ENCODE assay signal across 12 mouse cellular contexts in genomic region chr5:120590356-120591010, GRCm38 (mm10). TPM values are rescaled to one million over a fixed set of nuclear protein-coding genes. Genes with fewer than 3 reads are reported as not detected.
DNase-seq lines count a peak whose midpoint lies in the region; ATAC-seq and TF ChIP-seq lines count a peak whose summit lies in the region.
"Had no signal": no experiment of that assay in that cellular context is flagged by ENCODE, and none has a peak within 500 bp of the region (broad histone marks: within the 10 kb centered on the region; RNA-seq: fewer than 3 reads in every experiment).

No protein-coding gene starts in this region.

- no peak overlapping the region for H3K4me2 ChIP-seq in forebrain, embryonic 16.5 days (ENCODE audit: low read length)

- peak; percentile 28 to 47 for DNase-seq in cerebellum, adult 18-20 months
- no peak for DNase-seq in cerebellum, adult 9-10 months
- no peak for DNase-seq in lung, adult 2 months
- DNase-seq in lung, postnatal 25 days (ENCODE audit: low spot score): no peak
- DNase-seq in liver, adult 2 months (ENCODE audit: extremely low read depth, low read depth, low spot score): peak; percentile 56
- DNase-seq in urinary bladder, adult 2 months (ENCODE audit: low spot score): no peak
- DNase-seq: cerebellum, adult 9-11 months; gastrocnemius, postnatal 36 days had no signal

- no peak overlapping the region for H3K27ac ChIP-seq in ES-Bruce4 (ENCODE audit: insufficient read depth, low read length)
- H3K27ac ChIP-seq in liver, adult 2 months (replicated peaks; ENCODE audit: insufficient read depth, low read depth, low read length): no peak overlapping the region
- no peak overlapping the region for H3K27ac ChIP-seq in forebrain, embryonic 16.5 days (ENCODE audit: low read length)
- H3K27ac ChIP-seq: macrophage had no signal

- no peak overlapping the region for H3K9ac ChIP-seq in ES-Bruce4 (ENCODE audit: low read depth, poor library complexity, severe bottlenecking)
- H3K9ac ChIP-seq in liver, adult 2 months (ENCODE audit: low read depth, low read length): no peak overlapping the region
- no peak overlapping the region for H3K9ac ChIP-seq in forebrain, embryonic 16.5 days (replicated peaks; ENCODE audit: low read depth, low read length)

- no peaks in the 10 kb centered on the region for H3K36me3 ChIP-seq in ES-Bruce4 (ENCODE audit: control insufficient read depth, insufficient read depth, low read length, poor library complexity, severe bottlenecking)
- no peaks in the 10 kb centered on the region for H3K36me3 ChIP-seq in liver, adult 2 months (ENCODE audit: control insufficient read depth, insufficient read depth, low read length)
- H3K36me3 ChIP-seq in forebrain, embryonic 16.5 days (ENCODE audit: control insufficient read depth, insufficient read depth): no peaks in the 10 kb centered on the region

- peak; percentile 57 for TF ChIP-seq CTCF in lung, adult 2 months (IDR thresholded peaks at IDR 0.05; ENCODE audit: insufficient read depth, low read length)
- peak; percentile 91 for TF ChIP-seq CTCF in ES-Bruce4 (IDR thresholded peaks at IDR 0.05; ENCODE audit: low read depth, low read length)
- TF ChIP-seq CTCF in liver, adult 2 months (IDR thresholded peaks at IDR 0.05; ENCODE audit: low read depth, low read length): peak; percentile 78

- peak; percentile 48; the same call in 1 of the 2 replicates for TF ChIP-seq EP300 in ES-Bruce4 (IDR thresholded peaks at IDR 0.05; ENCODE audit: insufficient read depth, low read depth, low read length)

- no peak for TF ChIP-seq POLR2A in lung, adult 2 months (IDR thresholded peaks at IDR 0.05; ENCODE audit: borderline replicate concordance, extremely low read depth, low read depth, low read length)
- no peak for TF ChIP-seq POLR2A in ES-Bruce4 (IDR thresholded peaks at IDR 0.05; ENCODE audit: insufficient read depth, low read length)
- no peak for TF ChIP-seq POLR2A in liver, adult 2 months (IDR thresholded peaks at IDR 0.05; ENCODE audit: extremely low read depth, insufficient read depth, low read length)

- H3K9me3 ChIP-seq in ES-Bruce4 (replicated peaks; ENCODE audit: control insufficient read depth, insufficient read depth, low read length, poor library complexity, severe bottlenecking): no peaks in the 10 kb centered on the region
- no peaks in the 10 kb centered on the region for H3K9me3 ChIP-seq in forebrain, embryonic 16.5 days (ENCODE audit: control insufficient read depth, low read length)

- H3K79me2 ChIP-seq in liver, adult 2 months (ENCODE audit: control insufficient read depth, insufficient read depth, low read length): no peaks in the 10 kb centered on the region; the same call in 1 of the 2 replicates

- ATAC-seq in forebrain, embryonic 16.5 days: no peak
- ATAC-seq: Patski had no signal

- H3K4me3 ChIP-seq in lung, adult 2 months (replicated peaks; ENCODE audit: extremely low read depth, low read depth, low read length): no peak overlapping the region
- H3K4me3 ChIP-seq in ES-Bruce4 (ENCODE audit: low read depth, low read length): no peak overlapping the region
- no peak overlapping the region for H3K4me3 ChIP-seq in liver, adult 2 months (ENCODE audit: insufficient read depth, low read depth, low read length)
- H3K4me3 ChIP-seq in forebrain, embryonic 16.5 days (replicated peaks; ENCODE audit: low read length): no peak overlapping the region

- H3K4me1 ChIP-seq in lung, adult 2 months (ENCODE audit: control insufficient read depth, insufficient read depth, low read length): peaks cover 15% of the 10 kb centered on the region
- H3K4me1 ChIP-seq in ES-Bruce4 (ENCODE audit: control insufficient read depth, insufficient read depth, low read length): no peaks in the 10 kb centered on the region
- H3K4me1 ChIP-seq in liver, adult 2 months (ENCODE audit: control insufficient read depth, insufficient read depth, low read length): peaks cover 14% of the 10 kb centered on the region
- H3K4me1 ChIP-seq in forebrain, embryonic 16.5 days (replicated peaks; ENCODE audit: control insufficient read depth, insufficient read depth, low read length): peaks cover 20% of the 10 kb centered on the region

- no peaks in the 10 kb centered on the region for H3K27me3 ChIP-seq in ES-Bruce4 (ENCODE audit: control insufficient read depth, insufficient read depth, low read length, poor library complexity, severe bottlenecking)
- H3K27me3 ChIP-seq in liver, adult 2 months (ENCODE audit: control insufficient read depth, insufficient read depth, low read length): no peaks in the 10 kb centered on the region
- no peaks in the 10 kb centered on the region for H3K27me3 ChIP-seq in forebrain, embryonic 16.5 days (replicated peaks; ENCODE audit: control insufficient read depth, insufficient read depth, low read length)
- H3K27me3 ChIP-seq: Patski had no signal

- 69% methylated on average over 16 of the region's 16 CpGs for WGBS in lung, adult 2 months
- 81% methylated on average over 16 of the region's 16 CpGs for WGBS in liver, adult 2 months
- WGBS in forebrain, embryonic 16.5 days: 76% methylated on average over 16 of the region's 16 CpGs

RNA-seq across cellular contexts. Expression of gene Iqcd, which starts 1.7 kb away (rescaled TPM):
- polyA plus RNA-seq in lung, adult 2 months (2012; rRNA removed): 2.0 and 2.4 TPM in 2 replicates
- polyA plus RNA-seq in ES-Bruce4 (2011; ENCODE audit: insufficient read depth, insufficient read length, low read depth, missing spikeins): 0.37 and 0.43 TPM in 2 replicates
- total RNA-seq in liver, adult 2 months (2014; rRNA removed): 0.09 TPM in 1 of 2 replicates, not detected in the other
- 0.15 and 0.22 TPM in 2 replicates for polyA plus RNA-seq in liver, adult 2 months (2012; rRNA removed)
- polyA plus RNA-seq in urinary bladder, adult 2 months (2012; rRNA removed): 1.6 and 1.8 TPM in 2 replicates
- 0.98 and 1.0 TPM in 2 replicates for polyA plus RNA-seq in forebrain, embryonic 16.5 days (2015; fragmentation: Nextera tagmentation; extraction: Ambion mirVana)

RNA-seq across cellular contexts. Expression of gene Tpcn1, which starts 2.0 kb away (rescaled TPM):
- polyA plus RNA-seq in lung, adult 2 months (2012; rRNA removed): 75.8 and 89.2 TPM in 2 replicates
- 13.2 and 17.1 TPM in 2 replicates for polyA plus RNA-seq in ES-Bruce4 (2011; ENCODE audit: insufficient read depth, insufficient read length, low read depth, missing spikeins)
- 7.6 and 11.5 TPM in 2 replicates for total RNA-seq in liver, adult 2 months (2014; rRNA removed)
- 51.9 and 78.1 TPM in 2 replicates for polyA plus RNA-seq in liver, adult 2 months (2012; rRNA removed)
- 38.6 and 55.0 TPM in 2 replicates for polyA plus RNA-seq in urinary bladder, adult 2 months (2012; rRNA removed)
- 15.4 and 18.3 TPM in 2 replicates for polyA plus RNA-seq in forebrain, embryonic 16.5 days (2015; fragmentation: Nextera tagmentation; extraction: Ambion mirVana)

RNA-seq across cellular contexts. Expression of gene Rita1, which starts 21.9 kb away (rescaled TPM):
- polyA plus RNA-seq in lung, adult 2 months (2012; rRNA removed): 15.7 and 15.8 TPM in 2 replicates
- 13.0 and 13.1 TPM in 2 replicates for polyA plus RNA-seq in ES-Bruce4 (2011; ENCODE audit: insufficient read depth, insufficient read length, low read depth, missing spikeins)
- 4.4 and 5.9 TPM in 2 replicates for total RNA-seq in liver, adult 2 months (2014; rRNA removed)
- 9.1 and 10.5 TPM in 2 replicates for polyA plus RNA-seq in liver, adult 2 months (2012; rRNA removed)
- 11.0 and 12.9 TPM in 2 replicates for polyA plus RNA-seq in urinary bladder, adult 2 months (2012; rRNA removed)
- 21.2 and 26.9 TPM in 2 replicates for polyA plus RNA-seq in forebrain, embryonic 16.5 days (2015; fragmentation: Nextera tagmentation; extraction: Ambion mirVana)

RNA-seq across cellular contexts. Expression of gene Ddx54, which starts 22.1 kb away (rescaled TPM):
- 37.2 and 39.2 TPM in 2 replicates for polyA plus RNA-seq in lung, adult 2 months (2012; rRNA removed)
- polyA plus RNA-seq in ES-Bruce4 (2011; ENCODE audit: insufficient read depth, insufficient read length, low read depth, missing spikeins): 49.7 and 49.9 TPM in 2 replicates
- total RNA-seq in liver, adult 2 months (2014; rRNA removed): 15.2 and 19.8 TPM in 2 replicates
- polyA plus RNA-seq in liver, adult 2 months (2012; rRNA removed): 24.2 and 24.6 TPM in 2 replicates
- polyA plus RNA-seq in urinary bladder, adult 2 months (2012; rRNA removed): 25.7 and 26.2 TPM in 2 replicates
- polyA plus RNA-seq in forebrain, embryonic 16.5 days (2015; fragmentation: Nextera tagmentation; extraction: Ambion mirVana): 49.2 and 49.3 TPM in 2 replicates

RNA-seq across cellular contexts. Expression of gene Cfap73, which starts 43.6 kb away (rescaled TPM):
- 1.6 TPM in 2 replicates for polyA plus RNA-seq in lung, adult 2 months (2012; rRNA removed)
- polyA plus RNA-seq in ES-Bruce4 (2011; ENCODE audit: insufficient read depth, insufficient read length, low read depth, missing spikeins): not detected in 2 replicates
- not detected in 2 replicates for total RNA-seq in liver, adult 2 months (2014; rRNA removed)
- not detected in 2 replicates for polyA plus RNA-seq in liver, adult 2 months (2012; rRNA removed)
- not detected in 2 replicates for polyA plus RNA-seq in urinary bladder, adult 2 months (2012; rRNA removed)
- 0.39 and 0.46 TPM in 2 replicates for polyA plus RNA-seq in forebrain, embryonic 16.5 days (2015; fragmentation: Nextera tagmentation; extraction: Ambion mirVana)
- total RNA-seq: gastrocnemius, postnatal 36 days had no signal
- polyA plus RNA-seq: macrophage had no signal

Comparison
In these comparisons a context has a peak if more than half of its experiments do, and no peak if none do; other contexts are left out.
1. DNase-seq: peak in cerebellum, adult 18-20 months (2 of 2) and liver, adult 2 months (single experiment); none in cerebellum, adult 9-10 months (single experiment), lung, adult 2 months (single experiment), lung, postnatal 25 days (single experiment) and urinary bladder, adult 2 months (single experiment).
2. Peak in every context shown above with its lines, with median percentiles within 50 percentile points of each other: CTCF ChIP-seq.